Mouse (Mus musculus) embryo, embryonic 9.5 days (tissue): ENCODE results near the gene Nufip1.

Source experiments
- DNase-seq: peaks from one replicate; pipeline ENCODE4 v3.0.0-alpha.2; 2017; ENCODE audit errors: extremely low spot score

Nufip1 gene

GRCm38 (mm10) chr14:76178447-76178846 is 67.8 kb downstream of the Nufip1 start:
- no peak for DNase-seq

GRCm38 (mm10) chr14:76179343-76179742 is 68.7 kb downstream of the Nufip1 start:
- no peak for DNase-seq

- no peak for DNase-seq
Measured at GRCm38 (mm10) chr14:76185358-76185757, 74.7 kb downstream of the Nufip1 start.

GRCm38 (mm10) chr14:76186299-76186698 is 75.6 kb downstream of the Nufip1 start:
- no peak for DNase-seq
